Mouse (Mus musculus): ENCODE data around the gene Acot8. TPM values are rescaled to one million over a fixed set of nuclear protein-coding genes. Genes with fewer than 3 reads are reported as not detected.
"Not testable (repeated sequence)": the region's sequence is repeated elsewhere in the genome, so short reads cannot be mapped to it uniquely, and the experiment has no call there.

Gene Acot8
- polyA plus RNA-seq, 1 experiment from 2014 or later, result 20.3 TPM

DNA sequence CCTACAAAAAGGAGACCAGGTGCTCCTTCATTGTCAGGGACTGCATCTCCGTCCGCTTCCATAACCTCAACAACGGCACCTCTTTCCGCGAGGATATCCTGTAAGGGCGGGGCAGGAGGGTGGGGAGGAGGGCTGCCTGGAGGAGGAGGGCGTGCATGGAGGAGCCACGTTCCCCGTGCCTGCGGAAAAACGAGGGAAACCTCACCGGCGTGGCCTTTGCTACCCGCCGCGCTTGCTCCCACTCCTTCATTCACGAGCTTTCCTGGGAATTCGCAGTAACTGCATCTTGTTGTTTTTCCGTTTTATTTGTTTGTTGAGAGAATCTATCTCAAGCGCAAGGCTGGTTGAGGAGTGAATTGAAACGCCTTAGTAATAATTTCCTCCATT is 643 bp upstream of the Acot8 start:
- Histone ChIP-seq H3K4me3 (peak overlapping the region; percentile 80), H3K9ac (peak overlapping the region; percentile 83), H3K27me3 (no peaks in the 10 kb centered on the region), H3K27ac (replicated peaks) (peak overlapping the region; percentile 92), H3K4me2 (peak overlapping the region; percentile 84), H3K4me1 (replicated peaks) (peaks cover 40% of the 10 kb centered on the region), H3K9me3 (no peaks in the 10 kb centered on the region), H3K36me3 (peaks cover 31% of the 10 kb centered on the region)
- peak; percentile 67 for ATAC-seq (ENCODE audit: low read depth)
- WGBS, result 3% methylated on average over 21 of the region's 21 CpGs

GRCm38 (mm10) chr2:164803921-164804313 is 765 bp downstream of the Acot8 start:
- Histone ChIP-seq H3K27me3 (no peaks in the 10 kb centered on the region), H3K9ac (peak overlapping the region; percentile 83), H3K4me3 (peak overlapping the region; percentile 80), H3K9me3 (no peaks in the 10 kb centered on the region), H3K4me2 (peak overlapping the region; percentile 71), H3K27ac (replicated peaks) (no peak overlapping the region), H3K36me3 (peaks cover 34% of the 10 kb centered on the region), H3K4me1 (replicated peaks) (peaks cover 40% of the 10 kb centered on the region)
- WGBS, result 65% methylated on average over 1 of the region's 1 CpGs
- ATAC-seq (ENCODE audit: low read depth), result no peak

GRCm38 (mm10) chr2:164803201-164803920 is 1.3 kb downstream of the Acot8 start:
- 92% methylated on average over 16 of the region's 16 CpGs for WGBS
- H3K9ac ChIP-seq, result peak overlapping the region; percentile 83
- no peak for ATAC-seq (ENCODE audit: low read depth)

GRCm38 (mm10) chr2:164800252-164801004 is 4.3 kb downstream of the Acot8 start:
- Histone ChIP-seq H3K4me1 (replicated peaks) (peaks cover 21% of the 10 kb centered on the region), H3K4me2 (no peak overlapping the region), H3K9me3 (no peaks in the 10 kb centered on the region), H3K27me3 (no peaks in the 10 kb centered on the region), H3K36me3 (peaks cover 62% of the 10 kb centered on the region), H3K27ac (replicated peaks) (no peak overlapping the region), H3K4me3 (no peak overlapping the region), H3K9ac (no peak overlapping the region)
- 92% methylated on average over 13 of the region's 13 CpGs for WGBS
- ATAC-seq (ENCODE audit: low read depth), result no peak

More at GRCm38 (mm10) chr2:164803201-164803920, 1.3 kb downstream of the Acot8 start:
- Histone ChIP-seq H3K9me3 (no peaks in the 10 kb centered on the region), H3K4me2 (peak overlapping the region; percentile 71), H3K4me1 (replicated peaks) (peaks cover 40% of the 10 kb centered on the region), H3K4me3 (peak overlapping the region; percentile 80), H3K27ac (replicated peaks) (no peak overlapping the region), H3K36me3 (peaks cover 35% of the 10 kb centered on the region), H3K27me3 (no peaks in the 10 kb centered on the region)

GRCm38 (mm10) chr2:164798554-164798953 is 6.1 kb downstream of the Acot8 start:
- not testable (repeated sequence) for H3K27ac ChIP-seq (replicated peaks); H3K4me3 ChIP-seq; H3K4me2 ChIP-seq; H3K9ac ChIP-seq; H3K9me3 ChIP-seq; ATAC-seq (ENCODE audit: low read depth); H3K27me3 ChIP-seq
- 85% methylated on average over 6 of the region's 6 CpGs for WGBS
- Histone ChIP-seq H3K4me1 (replicated peaks) (peaks cover 11% of the 10 kb centered on the region), H3K36me3 (peaks cover 77% of the 10 kb centered on the region)

GRCm38 (mm10) chr2:164795868-164796267 is 8.8 kb downstream of the Acot8 start:
- no peak for ATAC-seq (ENCODE audit: low read depth)
- WGBS, result 84% methylated on average over 4 of the region's 4 CpGs
- Histone ChIP-seq H3K27ac (replicated peaks) (no peak overlapping the region), H3K4me3 (no peak overlapping the region), H3K9ac (no peak overlapping the region), H3K4me2 (no peak overlapping the region), H3K36me3 (peaks cover 91% of the 10 kb centered on the region), H3K4me1 (replicated peaks) (no peaks in the 10 kb centered on the region), H3K9me3 (no peaks in the 10 kb centered on the region), H3K27me3 (no peaks in the 10 kb centered on the region)

GRCm38 (mm10) chr2:164794293-164794692 is 10.4 kb downstream of the Acot8 start:
- H3K27ac ChIP-seq (replicated peaks), result no peak overlapping the region
- ATAC-seq (ENCODE audit: low read depth), result 0 out of 2 replicates have a peak, but pooled peaks have one; percentile 26
- 39% methylated on average over 5 of the region's 5 CpGs for WGBS
- H3K4me3 ChIP-seq, result no peak overlapping the region
- no peaks in the 10 kb centered on the region for H3K4me1 ChIP-seq (replicated peaks)
- H3K4me2 ChIP-seq, result no peak overlapping the region
- H3K9me3 ChIP-seq, result no peaks in the 10 kb centered on the region
- no peaks in the 10 kb centered on the region for H3K27me3 ChIP-seq
- peaks cover 90% of the 10 kb centered on the region for H3K36me3 ChIP-seq
- H3K9ac ChIP-seq, result no peak overlapping the region

DNA sequence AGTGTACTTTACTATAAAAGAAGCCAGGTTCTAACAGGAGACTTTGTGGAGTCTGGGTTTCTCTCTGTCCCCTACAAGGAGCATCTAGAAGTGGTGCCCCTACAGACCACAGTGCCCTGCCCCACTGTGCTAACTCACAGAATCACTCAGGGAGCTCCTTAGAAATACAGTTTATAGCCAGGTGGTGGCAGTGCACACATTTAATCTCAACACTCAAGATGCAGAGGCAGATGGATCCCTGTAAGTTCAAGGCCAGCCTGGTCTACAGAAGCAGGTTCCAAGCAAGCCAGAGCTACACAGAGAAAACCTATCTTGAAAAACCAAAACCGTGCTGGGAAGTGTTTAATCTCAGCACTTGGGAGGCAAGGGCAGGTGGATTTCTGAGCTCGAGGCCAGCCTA is 10.9 kb downstream of the Acot8 start:
- H3K4me1 ChIP-seq (replicated peaks), result no peaks in the 10 kb centered on the region
- 90% methylated on average over 2 of the region's 2 CpGs for WGBS
- H3K27me3 ChIP-seq, result no peaks in the 10 kb centered on the region
- H3K27ac ChIP-seq (replicated peaks), result no peak overlapping the region
- no peaks in the 10 kb centered on the region for H3K9me3 ChIP-seq
- no peak overlapping the region for H3K4me3 ChIP-seq
- no peak for ATAC-seq (ENCODE audit: low read depth)
- H3K36me3 ChIP-seq, result peaks cover 85% of the 10 kb centered on the region
- H3K9ac ChIP-seq, result no peak overlapping the region
- H3K4me2 ChIP-seq, result no peak overlapping the region

DNA sequence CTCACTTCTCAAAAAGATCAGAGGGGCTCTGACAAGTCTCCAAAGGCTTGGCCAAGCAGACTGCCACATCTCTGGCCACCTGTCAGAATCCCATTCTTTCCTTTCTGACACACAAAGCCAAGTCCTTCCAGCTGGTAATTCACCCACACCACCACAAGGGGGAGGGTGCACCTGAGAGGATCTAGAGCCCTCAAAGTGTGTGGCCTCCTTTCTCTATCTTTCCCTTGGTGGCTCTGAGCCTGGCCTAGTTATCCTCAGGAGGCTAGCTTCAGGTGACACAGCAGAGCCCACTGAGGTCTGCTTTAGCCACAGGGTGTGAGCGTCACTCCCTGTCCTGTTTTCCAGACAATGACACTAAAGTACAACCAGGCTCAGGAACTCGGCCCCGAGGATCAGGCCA is 11.4 kb downstream of the Acot8 start:
- no peaks in the 10 kb centered on the region for H3K4me1 ChIP-seq (replicated peaks)
- H3K36me3 ChIP-seq, result peaks cover 80% of the 10 kb centered on the region
- no peak overlapping the region for H3K4me3 ChIP-seq
- no peak overlapping the region for H3K9ac ChIP-seq
- H3K4me2 ChIP-seq, result no peak overlapping the region
- H3K27me3 ChIP-seq, result no peaks in the 10 kb centered on the region
- no peak for ATAC-seq (ENCODE audit: low read depth)
- no peak overlapping the region for H3K27ac ChIP-seq (replicated peaks)
- 83% methylated on average over 3 of the region's 3 CpGs for WGBS
- H3K9me3 ChIP-seq, result no peaks in the 10 kb centered on the region

GRCm38 (mm10) chr2:164792400-164793190 is 12.1 kb downstream of the Acot8 start:
- Histone ChIP-seq H3K4me2 (no peak overlapping the region), H3K9ac (peak overlapping the region; percentile 22; the same call in 1 of the 2 replicates), H3K9me3 (no peaks in the 10 kb centered on the region), H3K4me3 (no peak overlapping the region), H3K27ac (replicated peaks) (no peak overlapping the region), H3K36me3 (peaks cover 74% of the 10 kb centered on the region), H3K4me1 (replicated peaks) (0 out of 2 replicates have a peak, but pooled peaks cover 3% of the 10 kb centered on the region), H3K27me3 (no peaks in the 10 kb centered on the region)
- WGBS, result 97% methylated on average over 12 of the region's 12 CpGs
- ATAC-seq (ENCODE audit: low read depth), result no peak

- H3K4me2 ChIP-seq, result no peak overlapping the region
- peak overlapping the region; percentile 22; the same call in 1 of the 2 replicates for H3K9ac ChIP-seq
- H3K4me3 ChIP-seq, result no peak overlapping the region
- 86% methylated on average over 18 of the region's 18 CpGs for WGBS
- H3K27ac ChIP-seq (replicated peaks), result no peak overlapping the region
- H3K36me3 ChIP-seq, result peaks cover 69% of the 10 kb centered on the region
- peaks cover 8% of the 10 kb centered on the region for H3K4me1 ChIP-seq (replicated peaks)
- H3K27me3 ChIP-seq, result no peaks in the 10 kb centered on the region
- ATAC-seq (ENCODE audit: low read depth), result no peak
- H3K9me3 ChIP-seq, result no peaks in the 10 kb centered on the region
Measured at GRCm38 (mm10) chr2:164791841-164792261, 12.8 kb downstream of the Acot8 start.

GRCm38 (mm10) chr2:164790451-164790850 is 14.2 kb downstream of the Acot8 start:
- Histone ChIP-seq H3K4me1 (replicated peaks) (peaks cover 19% of the 10 kb centered on the region), H3K4me3 (no peak overlapping the region), H3K9ac (no peak overlapping the region), H3K27ac (replicated peaks) (no peak overlapping the region), H3K4me2 (no peak overlapping the region), H3K27me3 (no peaks in the 10 kb centered on the region), H3K9me3 (no peaks in the 10 kb centered on the region), H3K36me3 (peaks cover 55% of the 10 kb centered on the region)
- no peak for ATAC-seq (ENCODE audit: low read depth)
- 81% methylated on average over 4 of the region's 4 CpGs for WGBS

Measured in neural tube, embryonic 13.5 days (tissue).